Mouse (Mus musculus) Patski (cell line): ENCODE results near the gene Olfr1357. TPM values are rescaled to one million over a fixed set of nuclear protein-coding genes. Genes with fewer than 3 reads are reported as not detected.
"Not testable (repeated sequence)": the region's sequence is repeated elsewhere in the genome, so short reads cannot be mapped to it uniquely, and the experiment has no call there.

Experiments
- ATAC-seq: fragments of 100-300 bp; one replicate; pipeline ENCODE4 v1.8.0; 2021
- CTCF ChIA-PET: fragments of 350-600 bp; sonication (Branson Sonifier 250); formaldehyde crosslinking; loops from one replicate; lab custom pipeline; 2022; ENCODE audit warnings: inconsistent platforms; lab: Charles Lee
- POLR2A ChIA-PET: fragments of 350-600 bp; sonication (Branson Sonifier 250); formaldehyde crosslinking; loops from one replicate; lab custom pipeline; 2022; ENCODE audit warnings: antibody characterized with exemption, inconsistent platforms; lab: Charles Lee
- DNase-seq: peaks from one replicate; pipeline ENCODE4 v3.0.0-alpha.2; 2011; ENCODE audit warnings: low read depth, low spot score
- H3K27me3 ChIP-seq: fragments of 371-371 bp; one replicate; pipeline ENCODE4 v1.5.1; 2021
- CTCF ChIP-seq: fragments of 100-300 bp; IDR thresholded peaks from one replicate; pipeline ENCODE4 v1.5.1; 2021
- in situ Hi-C: fragments of 300-500 bp; cut with MboI; formaldehyde crosslinking; loops from 3 replicates; pipeline ENCODE4 v1.11.1; 2018; ENCODE audit warnings: low pct_unique_long_range_greater_than_20kb, mixed read lengths
- polyA plus RNA-seq: library from polyadenylated mRNA; unstranded; gene quantifications from one replicate; pipeline ENCODE4 v1.2.3, GENCODE M21; 2021

Olfr1357 gene
- not detected for polyA plus RNA-seq

DNA sequence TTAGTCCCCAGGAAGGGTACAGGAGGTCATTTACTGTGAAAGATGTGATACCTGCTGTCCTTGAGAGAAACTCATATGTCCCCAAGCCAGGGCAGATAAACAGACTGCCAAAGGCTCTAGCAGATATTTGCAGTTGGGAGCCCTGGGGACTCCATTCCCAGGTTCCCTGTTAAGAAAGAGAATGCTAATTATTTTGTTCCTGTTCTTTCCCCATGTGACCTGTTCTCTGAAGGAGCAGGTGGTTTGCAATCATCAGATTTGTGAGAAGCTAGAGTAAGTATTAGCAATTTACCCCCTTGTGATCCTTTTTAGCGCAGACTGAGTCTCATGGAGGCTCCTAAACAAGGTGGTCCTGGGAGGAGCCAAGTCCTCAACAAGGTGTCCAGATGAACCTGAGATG is at the start of gene Olfr1357:
Gene Olfr1357 (minus strand): TSS at position 101 of the 400 bp plus-strand sequence.
- TF ChIP-seq CTCF: no peak
- DNase-seq: no peak
- no peak for ATAC-seq
- in situ Hi-C loops: no loop called here
- ChIA-PET POLR2A (no interaction called here), CTCF (no interaction called here)
- H3K27me3 ChIP-seq: peaks cover 21% of the 10 kb centered on the region

DNA sequence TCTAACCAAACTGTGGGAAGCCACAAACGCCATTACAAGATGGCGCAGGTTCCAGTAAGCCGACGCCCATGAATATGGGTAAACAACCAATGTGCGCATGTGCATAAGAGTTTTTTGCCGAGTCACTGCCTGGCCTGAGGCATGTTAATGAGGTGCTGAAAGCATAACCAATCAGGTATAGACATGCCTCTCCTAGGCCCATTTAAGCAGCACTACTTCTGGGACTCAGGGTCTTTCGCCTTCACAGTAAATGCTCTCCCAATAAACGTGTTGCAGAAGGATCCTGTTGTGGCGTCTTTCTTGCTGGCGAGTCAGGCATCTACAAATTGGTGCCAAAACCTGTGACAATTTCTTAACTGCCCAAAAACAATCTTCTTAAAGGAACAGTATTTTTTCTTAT is 48.8 kb upstream of the Olfr1357 start:
- ATAC-seq, in situ Hi-C loops, H3K27me3 ChIP-seq, POLR2A ChIA-PET, DNase-seq: not testable (repeated sequence)
- CTCF ChIA-PET: interaction anchor here (1.5 kb wide), 1 partner anchor 90 kb away, joined by 3 read pairs; no protein-coding TSS in a partner anchor

DNA sequence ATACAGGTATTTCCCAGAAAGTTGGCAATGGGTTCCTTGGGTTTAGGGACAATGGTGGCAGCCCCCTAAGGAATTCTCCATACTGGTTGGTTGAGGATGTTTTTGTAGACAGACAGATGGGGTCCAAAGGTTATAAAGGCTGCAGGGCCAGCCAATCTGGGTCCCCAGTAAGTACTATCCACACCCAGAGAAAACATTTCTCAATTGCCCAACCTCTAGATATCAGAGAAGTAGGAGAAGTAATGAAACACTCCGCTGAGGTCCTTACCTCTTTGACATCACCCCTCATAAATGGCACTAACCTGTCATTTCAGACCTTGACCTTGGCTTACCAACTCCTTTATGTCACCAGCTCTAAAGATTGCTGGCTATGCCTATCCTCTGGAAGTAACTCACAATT is 46.7 kb upstream of the Olfr1357 start:
- ChIA-PET POLR2A (no interaction called here), CTCF (no interaction called here)
- ATAC-seq: no peak
- TF ChIP-seq CTCF: no peak
- no peak for DNase-seq
- no peaks in the 10 kb centered on the region for H3K27me3 ChIP-seq
- in situ Hi-C loops: no loop called here

DNA sequence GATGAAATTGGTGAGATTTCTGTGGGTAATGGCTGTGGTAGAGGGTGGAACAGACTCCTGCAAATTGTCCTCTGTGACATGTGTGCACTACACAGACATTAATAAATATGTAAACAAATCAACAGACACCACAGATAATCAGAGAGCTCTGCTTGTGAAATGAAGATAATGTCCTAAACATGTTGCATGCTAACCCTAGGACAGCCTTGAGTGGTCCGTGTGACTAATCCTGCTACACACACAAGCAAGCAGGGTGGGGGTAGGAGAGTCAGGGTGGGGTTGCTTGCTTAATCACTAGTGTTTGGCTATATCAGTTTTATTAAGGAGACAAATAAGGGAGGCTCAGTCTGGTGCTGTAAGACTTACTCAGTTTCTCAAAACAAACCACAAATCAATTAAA is 43.3 kb upstream of the Olfr1357 start:
- TF ChIP-seq CTCF: no peak
- DNase-seq (no peak), ATAC-seq (no peak)
- ChIA-PET POLR2A (no interaction called here), CTCF (no interaction called here)
- in situ Hi-C loops: no loop called here
- no peaks in the 10 kb centered on the region for H3K27me3 ChIP-seq

DNA sequence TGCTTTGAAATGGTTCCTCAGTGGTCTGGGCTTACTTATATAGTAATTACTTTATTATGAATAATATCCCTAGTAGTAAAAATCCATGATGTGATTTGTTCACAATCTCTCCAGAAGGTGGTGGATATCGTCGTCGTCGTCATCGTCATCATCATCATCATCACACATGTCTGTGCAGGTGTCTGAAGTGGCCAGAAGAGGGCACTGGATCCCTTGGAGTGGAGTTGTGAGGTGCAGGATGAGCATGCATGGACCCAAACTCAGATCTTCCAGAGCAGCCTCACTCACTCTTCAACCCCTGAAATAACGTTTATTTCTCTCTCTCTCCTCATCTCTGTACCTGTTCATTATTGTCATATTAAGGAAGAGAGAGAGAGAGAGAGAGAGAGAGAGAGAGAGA is 14.4 kb upstream of the Olfr1357 start:
- ChIA-PET POLR2A (no interaction called here), CTCF (no interaction called here)
- no peak for ATAC-seq

DNA sequence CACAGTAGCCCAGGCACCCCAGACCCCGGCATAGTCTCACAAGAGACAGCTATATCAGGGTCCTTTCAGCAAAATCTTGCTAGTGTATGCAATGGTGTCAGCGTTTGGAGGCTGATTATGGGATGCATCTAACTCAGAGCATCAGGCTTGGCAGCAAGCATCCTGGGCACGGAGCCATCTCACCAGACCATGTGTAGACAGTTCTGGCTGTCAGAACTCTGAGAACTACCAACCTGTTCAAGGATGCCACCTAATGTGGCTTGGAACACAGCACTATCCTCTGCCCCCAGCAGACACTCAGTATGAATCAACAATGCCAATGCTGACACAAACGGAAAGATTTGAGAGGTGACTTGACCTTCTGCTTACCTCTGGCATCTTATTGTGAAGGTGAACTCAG is 12.3 kb upstream of the Olfr1357 start:
- no peaks in the 10 kb centered on the region for H3K27me3 ChIP-seq
- in situ Hi-C loops: loop anchor here (5.0 kb wide), 2 partner anchors 112 to 487 kb away; no protein-coding TSS in a partner anchor
- ChIA-PET CTCF (interaction anchor here (1.3 kb wide), 1 partner anchor 486 kb away, joined by 3 read pairs; no protein-coding TSS in a partner anchor), POLR2A (no interaction called here)
- ATAC-seq (no peak), DNase-seq (no peak)
- TF ChIP-seq CTCF: no peak

More for the DNA sequence above, 14.4 kb upstream of the Olfr1357 start:
- in situ Hi-C loops: loop anchor here (5.0 kb wide), 2 partner anchors 110 to 485 kb away; no protein-coding TSS in a partner anchor
- TF ChIP-seq CTCF: peak; percentile 82
- no peaks in the 10 kb centered on the region for H3K27me3 ChIP-seq
- peak; percentile 2 for DNase-seq

DNA sequence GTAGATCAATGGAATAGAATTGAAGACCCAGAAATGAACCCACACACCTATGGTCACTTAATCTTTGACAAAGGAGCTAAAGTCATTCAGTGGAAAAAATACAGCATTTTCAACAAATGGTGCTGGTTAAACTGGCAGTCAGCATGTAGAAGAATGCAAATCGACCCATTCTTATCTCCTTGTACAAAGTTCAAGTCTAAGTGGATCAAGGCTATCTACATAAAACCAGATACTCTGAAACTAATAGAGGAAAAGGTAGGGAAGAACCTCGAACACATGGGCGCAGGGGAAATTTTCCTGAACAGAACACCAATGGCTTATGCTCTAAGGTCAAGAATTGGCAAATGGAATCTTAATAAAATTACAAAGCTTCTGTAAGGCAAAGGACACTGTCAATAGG is 5.3 kb upstream of the Olfr1357 start:
- POLR2A ChIA-PET, CTCF ChIA-PET, in situ Hi-C loops, ATAC-seq, DNase-seq, H3K27me3 ChIP-seq: not testable (repeated sequence)

DNA sequence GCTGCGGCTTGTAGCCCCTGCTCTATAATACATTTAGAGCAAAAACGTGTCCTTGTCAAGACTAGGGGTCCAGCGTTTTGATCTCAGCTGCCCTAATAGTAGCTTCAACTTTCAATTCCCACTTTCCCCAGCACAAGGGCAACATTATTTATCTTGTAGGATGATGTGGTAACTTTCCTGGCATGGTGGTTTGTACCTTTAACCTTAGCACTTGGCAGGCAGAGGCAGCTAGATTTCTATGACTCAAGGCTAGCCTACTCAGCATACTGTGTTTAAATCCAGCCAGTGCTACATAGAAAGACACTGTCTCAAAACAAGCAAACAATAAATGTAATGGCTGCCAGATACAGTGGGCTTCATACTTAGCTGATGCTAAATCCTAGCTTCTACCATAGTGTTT is 10.3 kb downstream of the Olfr1357 start:
- CTCF ChIA-PET: interaction anchor here (1.1 to 1.4 kb wide), 3 partner anchors 9 to 67 kb away, joined by 3 to 4 read pairs (median 3); no protein-coding TSS in a partner anchor
- POLR2A ChIA-PET: no interaction called here
- ATAC-seq (no peak), DNase-seq (no peak)
- in situ Hi-C loops: loop anchor here (10.0 kb wide), 1 partner anchor 83 kb away; no protein-coding TSS in a partner anchor
- peaks cover 8% of the 10 kb centered on the region for H3K27me3 ChIP-seq
- no peak for TF ChIP-seq CTCF

DNA sequence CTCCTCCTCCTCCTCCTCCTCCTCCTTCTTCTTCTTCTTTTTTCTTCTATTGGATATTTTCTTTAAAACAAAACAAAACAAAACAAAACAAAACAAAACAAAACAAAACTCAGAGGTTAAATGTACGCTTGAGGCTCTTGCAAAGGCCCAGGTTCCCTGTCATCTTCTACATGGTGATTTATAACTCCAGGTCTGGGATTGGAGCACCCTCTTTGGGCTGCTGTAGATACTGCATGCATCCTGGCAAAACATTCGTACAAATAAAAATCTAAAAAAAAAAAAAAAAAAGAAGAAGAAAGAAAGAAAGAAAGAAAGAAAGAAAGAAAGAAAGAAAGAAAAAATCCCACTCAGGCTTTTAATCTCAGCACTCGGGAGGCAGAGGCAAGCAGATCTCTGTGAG is 12.8 kb downstream of the Olfr1357 start:
- DNase-seq (no peak), ATAC-seq (no peak)
- TF ChIP-seq CTCF: peak; percentile 67
- H3K27me3 ChIP-seq: no peaks in the 10 kb centered on the region
- in situ Hi-C loops: loop anchor here (10.0 kb wide), 1 partner anchor 80 kb away; no protein-coding TSS in a partner anchor
- ChIA-PET POLR2A (no interaction called here), CTCF (no interaction called here)

DNA sequence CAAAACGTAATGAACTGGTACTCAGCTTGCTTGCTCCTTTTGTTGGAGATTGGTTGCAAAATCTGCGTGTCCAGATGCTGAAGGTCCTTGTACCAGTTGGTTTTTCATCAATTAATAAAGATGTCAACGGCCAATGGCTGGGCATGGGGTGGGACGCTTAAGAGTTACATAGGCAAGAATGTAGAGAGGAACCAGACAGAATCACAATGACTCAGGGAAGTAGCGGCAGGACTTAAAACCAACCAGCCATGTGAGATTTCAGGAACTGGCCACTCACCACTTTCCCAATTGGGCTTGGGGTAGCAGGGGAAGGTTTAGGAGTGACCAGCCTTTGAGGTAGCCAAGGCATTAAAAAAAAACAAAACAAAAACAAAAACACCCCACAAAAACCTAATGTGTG is 18.0 kb downstream of the Olfr1357 start:
- DNase-seq (no peak), ATAC-seq (no peak)
- in situ Hi-C loops: loop anchor here (10.0 kb wide), 1 partner anchor 75 kb away; no protein-coding TSS in a partner anchor
- no peak for TF ChIP-seq CTCF
- H3K27me3 ChIP-seq: no peaks in the 10 kb centered on the region
- ChIA-PET POLR2A (no interaction called here), CTCF (no interaction called here)

DNA sequence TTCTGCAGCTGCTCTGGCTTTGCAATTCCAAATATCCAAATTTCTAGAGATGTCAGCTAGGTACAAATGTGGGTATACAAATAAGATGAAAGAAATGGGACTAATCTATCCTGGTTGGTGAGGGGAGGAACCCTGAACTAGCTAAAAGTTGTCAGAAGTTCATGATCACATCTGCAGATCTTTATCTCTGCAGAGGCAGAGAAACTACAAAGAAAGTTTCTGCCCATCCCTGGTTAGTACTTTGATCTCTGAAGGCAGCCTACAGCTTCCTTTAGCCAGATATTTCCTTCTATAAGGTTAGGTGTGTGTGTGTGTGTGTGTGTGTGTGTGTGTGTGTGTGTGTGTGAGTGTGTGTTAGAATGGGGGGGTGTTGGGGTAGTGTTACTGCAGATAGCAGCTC is 23.3 kb downstream of the Olfr1357 start:
- in situ Hi-C loops: no loop called here
- ChIA-PET POLR2A (no interaction called here), CTCF (interaction anchor here (1.2 kb wide), 2 partner anchors 23 to 69 kb away, joined by 4 to 5 read pairs; no protein-coding TSS in a partner anchor)
- H3K27me3 ChIP-seq: no peaks in the 10 kb centered on the region
- TF ChIP-seq CTCF: no peak
- DNase-seq (no peak), ATAC-seq (no peak)
